Mouse (Mus musculus) kidney, adult 2 months (tissue): ENCODE measurements at regions not wholly inside any gene's neighbourhood (a gene's known extent, or its start where the extent isn't known, plus 50 kb on each side); places are given as distances from the start of the nearest gene placed in this dataset.

Source experiments
- CTCF ChIP-seq: fragments of 200-500 bp; conservative IDR thresholded peaks from 2 replicates; pipeline ENCODE4 v1.5.1; 2011; ENCODE audit warnings: low read depth, mild to moderate bottlenecking, control low read depth, low read length, moderate library complexity, mixed read lengths; ENCODE audit not compliant: insufficient read depth, insufficient read length
- POLR2A ChIP-seq: fragments of 200-500 bp; IDR thresholded peaks from one replicate; pipeline ENCODE4 v1.6.1; 2011; ENCODE audit warnings: low read depth, low read length, control low read depth

- TF ChIP-seq CTCF (no peak), POLR2A (no peak)
Observed at GRCm38 (mm10) chr2:166324439-166324838, 169.0 kb upstream of the Sulf2 start.
